Mouse (Mus musculus) E14TG2a.4 (cell line): ENCODE results near the gene Gm49384.
A peak's percentile ranks its signal among the peaks of the same experiment; 100 is the strongest.

Experiments
- CTCF ChIP-seq: conservative IDR thresholded peaks from 2 replicates; pipeline ENCODE4 v1.5.1; 2014; ENCODE audit warnings: low read length
- NANOG ChIP-seq: IDR thresholded peaks from 2 replicates; pipeline ENCODE4 v1.6.1; 2014; ENCODE audit warnings: borderline replicate concordance, low read length, mixed read lengths

DNA sequence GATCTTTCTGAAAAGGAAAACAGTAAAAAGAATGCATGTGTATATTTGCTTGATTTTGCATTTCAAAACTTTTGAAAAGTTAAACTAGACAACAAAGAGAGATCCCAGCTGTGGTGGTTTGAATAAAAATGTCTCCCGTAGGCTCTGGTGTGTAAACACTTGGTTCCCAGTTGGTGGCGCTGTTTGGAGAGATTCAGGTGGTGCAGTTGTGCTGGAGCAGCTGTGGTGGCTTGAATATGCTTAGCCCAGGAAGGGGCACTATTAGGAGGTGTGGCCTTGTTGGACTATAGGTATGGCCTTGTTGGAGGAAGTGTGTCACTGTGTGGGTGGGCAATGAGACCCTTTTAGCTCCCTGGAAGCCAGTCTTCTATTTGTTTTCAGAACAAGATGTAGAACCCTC is 25.2 kb upstream of the Gm49384 start:
- TF ChIP-seq CTCF (peak; percentile 74), NANOG (no peak)
